Mouse (Mus musculus) c-Kit-positive CD71-positive TER-119-negative erythroid progenitor cells, embryonic 14.5 days (primary cell): ENCODE data around the gene Cracr2b.

Experiments
- DNase-seq: peaks from one replicate; pipeline ENCODE4 v3.0.0-alpha.2; 2013; ENCODE audit warnings: low read depth

Gene Cracr2b

DNA sequence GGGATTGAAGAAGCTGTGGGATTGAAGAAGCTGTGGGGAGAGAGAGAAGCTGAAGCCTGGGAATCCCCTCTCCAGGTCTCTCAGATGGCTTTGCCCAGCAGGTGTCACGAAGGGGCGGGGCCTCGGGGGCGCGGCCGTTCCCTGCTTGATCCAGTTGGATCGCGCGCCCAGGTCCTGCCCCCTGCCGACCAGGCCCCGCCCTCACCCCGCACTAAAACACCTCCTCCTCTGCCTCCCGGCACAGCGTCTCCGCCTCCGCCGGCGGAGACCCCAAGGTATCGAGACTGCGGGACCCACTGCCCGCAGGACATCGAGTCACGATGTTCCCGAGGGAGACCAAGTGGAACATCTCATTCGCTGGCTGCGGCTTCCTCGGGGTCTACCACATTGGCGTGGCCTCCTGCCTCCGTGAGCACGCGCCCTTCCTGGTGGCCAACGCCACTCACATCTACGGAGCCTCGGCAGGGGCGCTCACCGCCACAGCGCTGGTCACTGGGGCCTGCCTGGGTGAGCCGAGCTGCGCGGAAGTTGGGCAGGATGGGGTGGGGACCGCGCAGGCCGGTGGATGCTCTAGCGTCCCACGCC, 5.8 kb upstream of the Cracr2b start, which contains the start of gene Pnpla2:
TSS of gene Pnpla2 (plus strand) at position 232 of the 585 bp plus-strand sequence.
- peak; percentile 90 for DNase-seq

GRCm38 (mm10) chr7:141455610-141456314, 5.1 kb upstream of the Cracr2b start:
- DNase-seq, result no peak

DNA sequence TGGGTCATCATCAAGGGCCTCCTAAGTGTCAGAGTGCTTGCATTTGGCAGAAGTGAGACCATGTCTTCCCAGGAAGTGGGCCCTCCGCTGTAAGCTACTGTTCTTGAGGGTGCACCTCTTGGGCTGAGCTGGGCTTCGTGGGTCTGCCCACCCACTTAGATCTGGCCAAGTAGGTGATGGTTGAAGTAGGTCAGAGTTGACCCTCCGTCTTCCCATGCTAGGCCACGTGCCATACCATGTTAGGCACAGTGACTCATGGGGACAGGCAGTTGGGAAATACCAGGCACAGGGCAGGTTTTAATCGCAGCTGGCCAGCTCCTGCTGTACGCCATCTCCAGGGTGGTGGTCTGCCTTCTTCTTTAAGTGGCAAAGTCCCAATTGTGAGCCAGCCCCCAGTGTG, 4.2 kb upstream of the Cracr2b start:
- DNase-seq, result no peak

DNA sequence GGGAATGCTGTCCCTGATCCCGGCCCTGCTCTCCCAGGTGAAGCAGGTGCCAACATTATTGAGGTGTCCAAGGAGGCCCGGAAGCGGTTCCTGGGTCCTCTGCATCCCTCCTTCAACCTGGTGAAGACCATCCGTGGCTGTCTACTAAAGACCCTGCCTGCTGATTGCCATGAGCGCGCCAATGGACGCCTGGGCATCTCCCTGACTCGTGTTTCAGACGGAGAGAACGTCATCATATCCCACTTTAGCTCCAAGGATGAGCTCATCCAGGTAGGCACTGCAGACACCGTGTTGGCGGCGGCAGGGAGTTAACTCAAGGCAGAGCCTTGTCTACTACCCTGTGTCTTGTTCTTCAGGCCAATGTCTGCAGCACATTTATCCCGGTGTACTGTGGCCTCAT, 3.7 kb upstream of the Cracr2b start:
- no peak for DNase-seq

GRCm38 (mm10) chr7:141457986-141458660, 2.8 kb upstream of the Cracr2b start:
- no peak for DNase-seq

DNA sequence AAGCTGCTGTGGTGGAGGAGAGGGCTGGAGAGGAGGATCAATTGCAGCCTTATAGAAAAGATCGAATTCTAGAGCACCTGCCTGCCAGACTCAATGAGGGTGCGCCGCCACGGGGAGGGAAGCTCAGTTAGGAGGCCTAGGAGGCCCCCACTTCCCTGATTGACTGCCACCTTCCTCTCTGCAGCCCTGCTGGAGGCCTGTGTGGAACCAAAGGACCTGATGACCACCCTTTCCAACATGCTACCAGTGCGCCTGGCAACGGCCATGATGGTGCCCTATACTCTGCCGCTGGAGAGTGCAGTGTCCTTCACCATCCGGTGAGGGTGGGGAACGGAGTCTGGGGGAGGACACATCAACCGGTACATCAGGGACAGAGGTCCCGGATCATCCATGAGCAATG, 2.2 kb upstream of the Cracr2b start:
- DNase-seq, result no peak

GRCm38 (mm10) chr7:141459301-141459711, 1.6 kb upstream of the Cracr2b start:
- DNase-seq, result no peak

GRCm38 (mm10) chr7:141460001-141460390, 898 bp upstream of the Cracr2b start:
- DNase-seq, result no peak

DNA sequence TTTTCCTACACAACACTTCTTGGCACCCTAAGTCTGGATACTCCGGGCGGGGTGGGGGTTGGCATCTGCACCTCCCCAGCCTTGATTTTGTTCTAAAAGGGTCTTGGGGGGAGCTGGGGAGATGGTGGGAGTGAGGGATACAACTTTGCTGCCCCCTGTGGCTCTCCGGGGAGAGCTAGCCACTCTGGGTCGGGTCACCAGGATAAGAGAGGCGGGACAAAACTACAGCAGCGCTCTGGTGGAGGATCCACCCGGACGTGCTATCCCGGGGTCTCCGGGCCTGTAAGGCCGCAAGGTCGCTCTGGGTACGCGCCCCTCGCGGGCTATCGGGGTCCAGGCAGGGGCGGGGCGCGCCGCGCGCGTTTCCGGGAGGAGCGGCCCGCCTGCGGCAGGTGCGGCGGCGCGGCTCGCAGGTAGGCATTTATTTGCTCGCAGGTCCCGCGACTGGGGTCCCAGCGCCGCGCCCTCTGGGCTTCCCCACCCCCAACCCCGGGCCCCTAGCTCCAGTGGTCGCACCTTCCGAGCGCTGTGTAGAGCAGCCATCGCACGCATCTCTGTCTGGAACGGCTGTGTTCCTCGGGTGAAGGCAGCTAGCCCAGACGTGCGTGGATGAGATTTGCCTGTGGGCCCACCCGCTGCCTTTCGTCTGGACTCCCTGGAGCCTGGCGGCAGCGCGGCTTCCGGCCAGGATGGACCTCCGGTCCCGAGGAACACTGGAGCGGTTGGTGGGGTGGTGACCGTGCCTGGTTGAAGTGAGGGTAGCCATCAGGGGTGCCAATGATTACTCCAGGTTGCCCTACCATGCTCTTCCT, 833 bp downstream of the Cracr2b start:
- DNase-seq, result no peak

DNA sequence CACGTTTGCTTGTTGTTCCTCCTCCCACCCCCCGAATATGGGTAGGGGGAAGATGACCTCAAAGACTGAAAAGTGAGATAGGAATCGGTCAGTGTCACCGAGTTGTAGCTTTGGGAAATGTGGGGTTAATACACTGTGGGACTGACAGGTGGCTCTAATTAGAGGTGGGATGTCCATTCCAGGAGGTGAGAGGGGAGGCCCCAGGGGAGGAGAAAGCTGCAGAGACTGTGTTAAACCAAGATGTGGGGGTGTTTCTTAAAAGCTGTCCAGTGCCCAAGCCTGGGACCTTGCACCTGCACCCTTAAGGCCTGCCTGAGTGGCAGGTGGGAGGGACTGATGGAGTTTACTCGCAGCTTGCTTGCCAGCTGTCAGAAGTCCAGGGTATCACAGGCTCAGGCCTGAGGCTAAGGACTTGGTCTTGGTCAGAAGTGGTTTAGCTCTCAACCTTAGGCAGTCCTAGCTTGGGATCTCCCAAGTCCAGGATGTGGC, 1.5 kb downstream of the Cracr2b start:
- DNase-seq, result no peak

DNA sequence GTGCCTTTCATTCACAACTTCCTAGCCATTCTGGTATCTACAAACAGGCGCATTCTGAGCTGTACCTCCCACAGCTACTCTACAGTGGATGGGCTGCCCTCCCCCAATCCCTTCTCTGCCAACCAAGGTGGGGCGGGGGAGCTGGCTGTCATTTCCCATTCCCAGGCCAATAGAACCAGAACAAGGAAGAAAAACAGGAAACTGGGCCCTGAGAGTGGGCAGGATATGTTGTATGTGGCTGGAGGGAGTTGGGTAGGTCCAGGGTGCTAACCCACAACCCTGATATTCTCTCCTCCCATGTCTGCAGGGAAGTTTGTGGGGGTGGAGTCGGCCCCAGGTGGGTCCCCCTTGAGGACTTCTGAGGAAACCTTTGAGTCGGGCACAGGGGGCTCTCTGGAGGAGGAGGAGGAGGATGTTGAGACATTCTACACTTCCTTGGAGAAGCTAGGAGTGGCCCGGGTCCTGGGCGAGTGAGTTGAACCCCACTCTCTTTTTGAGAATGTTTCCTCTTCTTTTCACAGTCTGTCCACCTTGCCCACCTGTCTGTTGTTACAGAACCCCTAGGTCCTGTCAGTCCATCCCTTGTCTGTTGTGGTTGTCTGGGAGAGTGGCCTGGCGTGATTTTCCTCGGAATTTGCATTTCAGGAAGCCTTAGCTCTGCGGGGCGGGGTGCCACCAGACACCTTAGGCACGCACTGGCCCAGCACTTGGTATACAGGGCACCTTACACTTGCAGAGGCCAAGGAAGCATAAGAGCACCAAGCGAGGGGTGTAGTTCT, 3.1 kb downstream of the Cracr2b start:
- DNase-seq, result no peak

DNA sequence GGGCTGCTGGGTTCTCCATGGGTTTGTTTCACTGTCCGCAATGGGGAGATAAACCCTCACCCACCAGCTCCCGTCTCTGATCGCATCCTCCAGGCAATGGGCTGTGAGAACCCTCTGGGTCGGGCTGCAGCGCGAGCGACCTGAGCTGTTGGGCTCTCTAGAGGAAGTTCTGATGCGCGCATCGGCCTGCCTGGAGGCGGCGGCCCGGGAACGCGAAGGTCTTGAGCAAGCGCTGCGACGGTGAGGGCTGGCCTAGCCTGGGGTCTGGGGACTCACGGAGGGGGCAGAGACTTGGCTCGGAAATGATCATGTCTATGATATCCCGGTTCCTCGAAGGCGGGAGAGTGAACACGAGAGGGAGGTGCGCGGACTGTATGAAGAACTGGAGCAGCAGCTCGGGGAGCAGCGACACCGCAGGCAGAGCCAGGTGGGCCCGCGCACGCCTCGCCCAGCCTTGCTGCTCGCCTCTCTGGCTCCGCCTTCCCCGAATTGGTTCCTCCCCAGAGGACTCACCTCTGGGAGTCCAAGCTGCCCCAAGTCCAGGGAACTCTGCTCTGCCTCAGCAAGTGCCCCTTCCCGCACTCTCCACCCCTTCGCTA, 3.8 kb downstream of the Cracr2b start:
- no peak for DNase-seq

DNA sequence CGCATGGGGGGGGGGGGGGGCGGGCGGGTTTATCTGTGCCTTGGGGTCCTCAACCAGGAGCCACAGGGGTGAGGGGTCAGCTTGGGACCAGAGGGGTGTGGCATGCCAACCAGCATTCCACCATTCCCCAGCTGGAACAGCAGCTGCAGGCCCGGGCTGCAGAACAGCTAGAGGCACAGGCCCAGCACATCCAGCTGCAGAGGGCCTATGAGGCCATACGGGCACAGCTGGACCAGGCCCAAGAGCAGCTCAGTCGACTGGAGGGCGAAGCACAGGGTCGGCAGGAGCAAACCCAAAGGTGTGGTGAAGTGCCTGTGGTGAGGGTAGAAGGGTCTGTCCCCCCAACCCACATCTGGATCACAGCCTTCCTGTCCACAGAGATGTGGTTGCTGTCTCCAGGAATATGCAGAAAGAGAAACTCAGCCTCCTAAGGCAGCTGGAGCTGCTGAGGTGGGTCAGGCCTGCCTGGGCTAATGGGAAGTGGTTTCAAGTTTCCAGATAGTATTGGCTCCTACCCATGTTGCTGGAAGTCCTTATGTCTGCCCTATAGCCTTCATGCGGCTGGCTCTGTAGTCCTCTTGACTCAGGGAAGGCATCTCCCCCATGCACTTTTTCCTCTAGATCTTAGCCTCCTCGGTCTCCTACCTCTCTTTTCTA, 4.6 kb downstream of the Cracr2b start:
- DNase-seq, result no peak

DNA sequence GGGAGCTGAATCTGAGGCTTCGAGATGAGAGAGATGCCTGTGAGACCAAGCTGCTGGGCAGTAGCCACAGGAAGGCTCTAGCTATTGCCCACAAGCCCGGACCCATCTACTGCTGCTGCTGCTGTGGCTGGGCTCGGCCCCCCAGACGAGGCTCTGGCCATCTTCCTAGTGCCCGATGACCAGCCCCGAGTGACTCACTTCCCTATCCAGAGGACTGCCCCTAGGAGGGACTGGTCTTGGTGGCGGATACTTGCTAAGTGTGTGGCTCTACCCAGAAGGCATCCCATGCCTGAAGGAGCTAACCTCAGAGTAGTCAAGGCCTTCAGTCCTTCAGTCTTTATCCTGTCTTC, 5.1 kb downstream of the Cracr2b start:
- DNase-seq, result no peak

- DNase-seq, result no peak
These were observed 5.8 kb downstream of the Cracr2b start for GRCm38 (mm10) chr7:141466607-141467148.

- no peak for DNase-seq
These were observed 6.5 kb downstream of the Cracr2b start, which contains the start of gene Cd151 for GRCm38 (mm10) chr7:141467230-141468030. TSS of gene Cd151 (plus strand) at chr7:141467392.

DNA sequence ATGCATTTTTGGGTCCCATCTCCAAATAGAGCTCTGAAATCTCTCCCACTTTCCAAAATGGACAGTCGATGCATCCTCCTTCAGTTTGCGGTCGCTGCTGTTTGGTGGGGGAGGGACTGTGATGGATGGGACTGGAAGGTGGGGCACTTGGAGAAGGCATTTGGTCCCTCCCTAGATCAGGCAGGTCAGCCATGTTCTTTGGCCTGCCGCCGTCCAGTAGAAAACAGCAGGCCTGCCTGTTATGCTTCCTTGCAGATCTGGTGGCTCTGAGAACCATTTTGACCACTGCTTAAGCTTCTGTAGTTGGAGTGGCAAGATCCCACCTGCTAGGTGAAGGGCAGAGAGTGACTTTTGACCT, 7.2 kb downstream of the Cracr2b start:
- DNase-seq, result no peak

GRCm38 (mm10) chr7:141468522-141469211, 7.8 kb downstream of the Cracr2b start:
- peak; percentile 77 for DNase-seq

GRCm38 (mm10) chr7:141469352-141469751, 8.5 kb downstream of the Cracr2b start:
- DNase-seq, result no peak
